Mouse (Mus musculus) adrenal gland, adult (tissue): Measurements from ENCODE around the gene Gngt2.

Experiments
- DNase-seq, 2 experiments: peaks; one replicate each; pipeline ENCODE4 v3.0.0; 2022 to 2023; ENCODE audit warnings: low spot score in 1 of 2; ENCODE audit not compliant: inconsistent age in 2 of 2

The Gngt2 gene

GRCm38 (mm10) chr11:95838999-95839868, 2.2 kb downstream of the Gngt2 start:
- peak in 1 of 2 experiments; percentile 21 for DNase-seq

- peak in 1 of 2 experiments; percentile 24 for DNase-seq
Measured at GRCm38 (mm10) chr11:95840694-95841497, 3.9 kb downstream of the Gngt2 start.

- DNase-seq: peak in 1 of 2 experiments; percentile 24
Measured at GRCm38 (mm10) chr11:95841498-95841830, 4.4 kb downstream of the Gngt2 start.

GRCm38 (mm10) chr11:95842074-95842681, 5.2 kb downstream of the Gngt2 start, which contains the start of gene Abi3:
TSS of gene Abi3 (minus strand) at chr11:95842476.
- peak; percentile 51 to 78 for DNase-seq

GRCm38 (mm10) chr11:95842953-95843352, 5.9 kb downstream of the Gngt2 start:
- DNase-seq: peak; percentile 22 to 46

- no peak for DNase-seq
Measured at GRCm38 (mm10) chr11:95843421-95843950, 6.5 kb downstream of the Gngt2 start.

- DNase-seq: no peak
Measured at GRCm38 (mm10) chr11:95844935-95845334, 7.9 kb downstream of the Gngt2 start.

GRCm38 (mm10) chr11:95850898-95851297, 13.9 kb downstream of the Gngt2 start:
- peak in 1 of 2 experiments; percentile 62 for DNase-seq

- peak; percentile 80 to 92 for DNase-seq
Measured at GRCm38 (mm10) chr11:95853684-95854083, 16.7 kb downstream of the Gngt2 start.

GRCm38 (mm10) chr11:95857306-95857705, 20.3 kb downstream of the Gngt2 start:
- DNase-seq: no peak

- peak in 1 of 2 experiments; percentile 29 for DNase-seq
Measured at GRCm38 (mm10) chr11:95857716-95858527, 20.9 kb downstream of the Gngt2 start.

- peak; percentile 98 to 99 for DNase-seq
Measured at GRCm38 (mm10) chr11:95858528-95859467, 21.8 kb downstream of the Gngt2 start.

- peak in 1 of 2 experiments; percentile 96 for DNase-seq
Measured at GRCm38 (mm10) chr11:95859468-95859855, 22.4 kb downstream of the Gngt2 start.

- DNase-seq: peak in 1 of 2 experiments; percentile 15
Measured at GRCm38 (mm10) chr11:95860071-95860490, 23.1 kb downstream of the Gngt2 start.

GRCm38 (mm10) chr11:95861397-95861796, 24.4 kb downstream of the Gngt2 start:
- no peak for DNase-seq

GRCm38 (mm10) chr11:95869442-95869841, 32.4 kb downstream of the Gngt2 start:
- no peak for DNase-seq

GRCm38 (mm10) chr11:95869918-95870470, 33.0 kb downstream of the Gngt2 start:
- no peak for DNase-seq

- peak in 1 of 2 experiments; percentile 24 for DNase-seq
Measured at GRCm38 (mm10) chr11:95875804-95876203, 38.8 kb downstream of the Gngt2 start.

- DNase-seq: peak; percentile 49 to 76
Measured at GRCm38 (mm10) chr11:95876296-95876695, 39.3 kb downstream of the Gngt2 start.
